Mouse (Mus musculus): ENCODE results near the gene 4930402F06Rik. TPM values are rescaled to one million over a fixed set of nuclear protein-coding genes. Genes with fewer than 3 reads are reported as not detected.

4930402F06Rik gene
- not detected in 2 replicates for polyA plus RNA-seq (2015; fragmentation: Nextera tagmentation; extraction: Ambion mirVana)

DNA sequence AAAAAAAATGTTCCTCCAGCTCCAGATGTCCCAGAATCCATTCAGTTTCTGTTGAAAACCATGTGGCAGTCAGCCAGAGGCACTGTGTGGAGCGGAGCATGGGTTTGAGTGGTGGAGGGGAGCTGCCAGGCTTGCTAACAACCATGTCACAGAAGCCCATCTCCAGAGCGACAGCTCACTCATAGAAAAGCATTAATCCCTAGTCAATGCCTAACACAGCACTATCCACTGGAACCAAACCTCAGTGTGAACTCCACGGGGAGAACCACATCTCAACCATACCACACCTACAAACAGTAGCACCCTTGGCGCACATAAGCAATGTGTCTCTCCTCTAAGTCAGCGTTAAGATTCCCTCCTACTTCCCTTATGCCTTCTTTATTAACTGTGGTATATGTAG is at the start of gene 4930402F06Rik:
TSS of gene 4930402F06Rik (minus strand) at position 80 of the 400 bp plus-strand sequence.
- Histone ChIP-seq H3K4me3 (replicated peaks; ENCODE audit: low read depth, low read length) (no peak within 1 kb of the TSS), H3K9ac (ENCODE audit: low read depth, low read length) (no peak within 1 kb of the TSS), H3K4me2 (ENCODE audit: low read length) (no peak within 1 kb of the TSS), H3K27me3 (ENCODE audit: insufficient read depth, low read length) (no peaks in the 10 kb centered on the region), H3K36me3 (ENCODE audit: insufficient read depth, low read length) (peaks cover 6% of the 10 kb centered on the region; the same call in 1 of the 2 replicates), H3K9me3 (replicated peaks; ENCODE audit: low read length) (no peaks in the 10 kb centered on the region), H3K27ac (no peak within 1 kb of the TSS), H3K4me1 (replicated peaks; ENCODE audit: insufficient read depth, low read length) (no peaks in the 10 kb centered on the region)
- 70% methylated on average over 5 of the region's 5 CpGs for WGBS
- TF ChIP-seq CTCF (IDR thresholded peaks at IDR 0.05; ENCODE audit: low read depth) = no peak
- DNase-seq (ENCODE audit: low spot score) = no peak
- no peak for ATAC-seq (replicated peaks; ENCODE audit: low FRiP score, low read depth)

DNA sequence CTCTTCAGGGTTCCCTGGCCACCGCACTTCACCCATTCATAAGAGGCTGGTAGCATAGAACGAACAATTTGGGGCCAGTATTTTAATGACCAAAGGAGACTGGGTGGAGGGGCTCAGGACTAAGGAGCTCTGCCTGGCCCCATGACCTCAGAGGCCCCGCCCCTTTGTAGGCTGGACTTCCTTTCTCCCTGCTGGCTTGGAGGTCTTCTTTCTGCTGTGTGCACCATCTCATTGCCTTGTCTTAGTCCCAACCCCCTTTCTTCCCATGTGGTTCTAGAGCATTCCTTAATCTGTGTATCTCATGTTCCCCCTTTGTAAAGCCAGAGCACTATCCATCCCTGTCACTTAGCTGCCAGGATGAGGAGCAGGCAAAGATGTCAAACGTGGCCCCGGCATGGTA is 49.3 kb upstream of the 4930402F06Rik start:
- Histone ChIP-seq H3K27me3 (ENCODE audit: insufficient read depth, low read length) (no peaks in the 10 kb centered on the region), H3K4me1 (replicated peaks; ENCODE audit: insufficient read depth, low read length) (peaks cover 66% of the 10 kb centered on the region), H3K9ac (ENCODE audit: low read depth, low read length) (no peak overlapping the region), H3K36me3 (ENCODE audit: insufficient read depth, low read length) (no peaks in the 10 kb centered on the region), H3K9me3 (replicated peaks; ENCODE audit: low read length) (no peaks in the 10 kb centered on the region), H3K27ac (peak overlapping the region; percentile 63), H3K4me3 (replicated peaks; ENCODE audit: low read depth, low read length) (no peak overlapping the region), H3K4me2 (ENCODE audit: low read length) (no peak overlapping the region)
- WGBS = 73% methylated on average over 5 of the region's 5 CpGs
- TF ChIP-seq CTCF (IDR thresholded peaks at IDR 0.05; ENCODE audit: low read depth) = no peak
- DNase-seq (ENCODE audit: low spot score) = no peak
- no peak for ATAC-seq (replicated peaks; ENCODE audit: low FRiP score, low read depth)

GRCm38 (mm10) chr2:35445610-35446009 is 48.6 kb upstream of the 4930402F06Rik start:
- Histone ChIP-seq H3K27ac (peak overlapping the region; percentile 63; the same call in 1 of the 2 replicates), H3K9ac (ENCODE audit: low read depth, low read length) (no peak overlapping the region), H3K4me1 (replicated peaks; ENCODE audit: insufficient read depth, low read length) (peaks cover 70% of the 10 kb centered on the region), H3K4me3 (replicated peaks; ENCODE audit: low read depth, low read length) (no peak overlapping the region), H3K36me3 (ENCODE audit: insufficient read depth, low read length) (no peaks in the 10 kb centered on the region), H3K9me3 (replicated peaks; ENCODE audit: low read length) (no peaks in the 10 kb centered on the region), H3K4me2 (ENCODE audit: low read length) (no peak overlapping the region), H3K27me3 (ENCODE audit: insufficient read depth, low read length) (no peaks in the 10 kb centered on the region)
- DNase-seq (ENCODE audit: low spot score) (no peak), ATAC-seq (replicated peaks; ENCODE audit: low FRiP score, low read depth) (no peak)
- TF ChIP-seq CTCF (IDR thresholded peaks at IDR 0.05; ENCODE audit: low read depth) = no peak
- 50% methylated on average over 7 of the region's 7 CpGs for WGBS

GRCm38 (mm10) chr2:35444764-35445262 is 47.8 kb upstream of the 4930402F06Rik start:
- 39% methylated on average over 6 of the region's 6 CpGs for WGBS
- Histone ChIP-seq H3K4me3 (replicated peaks; ENCODE audit: low read depth, low read length) (no peak overlapping the region), H3K27me3 (ENCODE audit: insufficient read depth, low read length) (no peaks in the 10 kb centered on the region), H3K36me3 (ENCODE audit: insufficient read depth, low read length) (no peaks in the 10 kb centered on the region), H3K4me2 (ENCODE audit: low read length) (peak overlapping the region; percentile 8; the same call in 1 of the 2 replicates), H3K9ac (ENCODE audit: low read depth, low read length) (no peak overlapping the region), H3K9me3 (replicated peaks; ENCODE audit: low read length) (no peaks in the 10 kb centered on the region), H3K27ac (peak overlapping the region; percentile 77), H3K4me1 (replicated peaks; ENCODE audit: insufficient read depth, low read length) (peaks cover 71% of the 10 kb centered on the region)
- ATAC-seq (replicated peaks; ENCODE audit: low FRiP score, low read depth) (no peak), DNase-seq (ENCODE audit: low spot score) (peak; percentile 61)
- no peak for TF ChIP-seq CTCF (IDR thresholded peaks at IDR 0.05; ENCODE audit: low read depth)

- no peak for DNase-seq (ENCODE audit: low spot score)
- 44% methylated on average over 16 of the region's 16 CpGs for WGBS
- no peak overlapping the region for H3K4me3 ChIP-seq (replicated peaks; ENCODE audit: low read depth, low read length)
- peak overlapping the region; percentile 8; the same call in 1 of the 2 replicates for H3K4me2 ChIP-seq (ENCODE audit: low read length)
- H3K27ac ChIP-seq = peak overlapping the region; percentile 77
- TF ChIP-seq CTCF (IDR thresholded peaks at IDR 0.05; ENCODE audit: low read depth) = no peak
- no peaks in the 10 kb centered on the region for H3K9me3 ChIP-seq (replicated peaks; ENCODE audit: low read length)
- H3K4me1 ChIP-seq (replicated peaks; ENCODE audit: insufficient read depth, low read length) = peaks cover 65% of the 10 kb centered on the region
- H3K36me3 ChIP-seq (ENCODE audit: insufficient read depth, low read length) = no peaks in the 10 kb centered on the region
- H3K9ac ChIP-seq (ENCODE audit: low read depth, low read length) = no peak overlapping the region
- no peak for ATAC-seq (replicated peaks; ENCODE audit: low FRiP score, low read depth)
- H3K27me3 ChIP-seq (ENCODE audit: insufficient read depth, low read length) = no peaks in the 10 kb centered on the region
These were observed 47.2 kb upstream of the 4930402F06Rik start for GRCm38 (mm10) chr2:35443981-35444763.

DNA sequence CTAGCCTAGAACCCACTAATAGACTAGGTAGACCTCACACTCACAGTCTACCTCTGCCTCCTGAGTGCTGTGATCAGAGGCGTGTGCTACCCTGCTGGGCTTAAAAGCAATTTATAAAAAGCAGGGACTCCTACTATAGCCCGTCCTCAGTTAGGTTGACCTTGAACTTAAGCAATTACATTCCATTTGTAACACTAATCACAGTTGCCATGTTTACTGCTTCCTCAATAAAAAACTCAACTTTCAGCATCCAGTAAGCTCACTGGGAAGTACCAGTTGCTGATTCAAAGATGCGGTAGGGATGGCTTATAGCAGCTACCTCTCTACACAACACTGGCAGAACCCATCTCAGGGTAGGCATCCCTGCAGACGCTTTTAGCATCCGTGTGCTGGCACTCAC is 46.4 kb upstream of the 4930402F06Rik start:
- no peak overlapping the region for H3K4me2 ChIP-seq (ENCODE audit: low read length)
- H3K4me3 ChIP-seq (replicated peaks; ENCODE audit: low read depth, low read length) = no peak overlapping the region
- 56% methylated on average over 5 of the region's 5 CpGs for WGBS
- H3K4me1 ChIP-seq (replicated peaks; ENCODE audit: insufficient read depth, low read length) = peaks cover 60% of the 10 kb centered on the region
- ATAC-seq (replicated peaks; ENCODE audit: low FRiP score, low read depth) (no peak), DNase-seq (ENCODE audit: low spot score) (peak; percentile 61)
- H3K27ac ChIP-seq = no peak overlapping the region
- no peaks in the 10 kb centered on the region for H3K36me3 ChIP-seq (ENCODE audit: insufficient read depth, low read length)
- no peaks in the 10 kb centered on the region for H3K27me3 ChIP-seq (ENCODE audit: insufficient read depth, low read length)
- no peak overlapping the region for H3K9ac ChIP-seq (ENCODE audit: low read depth, low read length)
- TF ChIP-seq CTCF (IDR thresholded peaks at IDR 0.05; ENCODE audit: low read depth) = no peak
- no peaks in the 10 kb centered on the region for H3K9me3 ChIP-seq (replicated peaks; ENCODE audit: low read length)
